12 mouse cellular contexts compared by ENCODE assay signal in genomic region chr19:55143391-55144300, GRCm38 (mm10). TPM values are rescaled to one million over a fixed set of nuclear protein-coding genes. Genes with fewer than 3 reads are reported as not detected.
DNase-seq lines count a peak whose midpoint lies in the region; ATAC-seq and TF ChIP-seq lines count a peak whose summit lies in the region.
"Had no signal": no experiment of that assay in that cellular context is flagged by ENCODE, and none has a peak within 500 bp of the region (broad histone marks: within the 10 kb centered on the region; RNA-seq: fewer than 3 reads in every experiment).

No protein-coding gene starts in this region.

- intact Hi-C loops in heart, adult 2 months (cut with DNase I), result no loop called here

- H3K27me3 ChIP-seq in heart, embryonic 11.5 days (ENCODE audit: control insufficient read depth, insufficient read depth, low read length), result no peaks in the 10 kb centered on the region
- no peaks in the 10 kb centered on the region for H3K27me3 ChIP-seq in heart, adult 2 months (ENCODE audit: control insufficient read depth, insufficient read depth, low read length)
- H3K27me3 ChIP-seq in forebrain, embryonic 11.5 days (ENCODE audit: control insufficient read depth, insufficient read depth, low read length), result no peaks in the 10 kb centered on the region
- no peaks in the 10 kb centered on the region for H3K27me3 ChIP-seq in midbrain, embryonic 13.5 days
- no peaks in the 10 kb centered on the region for H3K27me3 ChIP-seq in intestine, postnatal 0 days (replicated peaks; ENCODE audit: control insufficient read depth, insufficient read depth, low read length)

- no peaks in the 10 kb centered on the region for H3K79me2 ChIP-seq in heart, adult 2 months (replicated peaks; ENCODE audit: control insufficient read depth, insufficient read depth, low read length)

- TF ChIP-seq POLR2A in heart, adult 2 months (IDR thresholded peaks at IDR 0.05; ENCODE audit: insufficient read depth, low read depth, low read length), result no peak

- ATAC-seq in heart, embryonic 11.5 days (replicated peaks; ENCODE audit: insufficient number of reproducible peaks, low FRiP score, low TSS enrichment), result 0 out of 2 replicates have a peak, but pooled peaks have one; percentile 42
- ATAC-seq in forebrain, embryonic 11.5 days (replicated peaks; ENCODE audit: low FRiP score), result peak; percentile 88
- ATAC-seq in midbrain, embryonic 13.5 days, result peak; percentile 75
- ATAC-seq in intestine, postnatal 0 days, result no peak
- ATAC-seq: Patski had no signal

- no peak overlapping the region for H3K4me3 ChIP-seq in heart, embryonic 11.5 days (ENCODE audit: low read depth, low read length)
- H3K4me3 ChIP-seq in heart, adult 2 months, result no peak overlapping the region
- H3K4me3 ChIP-seq in forebrain, embryonic 11.5 days (ENCODE audit: low read depth, low read length), result no peak overlapping the region
- no peak overlapping the region for H3K4me3 ChIP-seq in midbrain, embryonic 13.5 days (replicated peaks)
- no peak overlapping the region for H3K4me3 ChIP-seq in intestine, postnatal 0 days (ENCODE audit: low read depth, low read length)

- no peak overlapping the region for H3K4me2 ChIP-seq in heart, embryonic 11.5 days
- H3K4me2 ChIP-seq in forebrain, embryonic 11.5 days (ENCODE audit: low read depth, low read length, severe bottlenecking), result peak overlapping the region; percentile 18; the same call in 1 of the 2 replicates
- no peak overlapping the region for H3K4me2 ChIP-seq in midbrain, embryonic 13.5 days (replicated peaks)
- no peak overlapping the region for H3K4me2 ChIP-seq in intestine, postnatal 0 days (replicated peaks; ENCODE audit: low read depth)

- no peak overlapping the region for H3K9ac ChIP-seq in heart, embryonic 11.5 days (ENCODE audit: low read depth, low read length)
- no peak overlapping the region for H3K9ac ChIP-seq in heart, adult 2 months (ENCODE audit: low read depth, low read length)
- no peak overlapping the region; the same call in 1 of the 2 replicates for H3K9ac ChIP-seq in forebrain, embryonic 11.5 days (ENCODE audit: low read length)
- no peak overlapping the region for H3K9ac ChIP-seq in midbrain, embryonic 13.5 days (replicated peaks)
- H3K9ac ChIP-seq in intestine, postnatal 0 days (ENCODE audit: low read depth, low read length), result no peak overlapping the region

- no peaks in the 10 kb centered on the region for H3K9me3 ChIP-seq in heart, embryonic 11.5 days (replicated peaks; ENCODE audit: control insufficient read depth, low read length)
- no peaks in the 10 kb centered on the region for H3K9me3 ChIP-seq in forebrain, embryonic 11.5 days (ENCODE audit: control insufficient read depth, low read length)
- no peaks in the 10 kb centered on the region for H3K9me3 ChIP-seq in midbrain, embryonic 13.5 days
- H3K9me3 ChIP-seq in intestine, postnatal 0 days (ENCODE audit: control insufficient read depth), result no peaks in the 10 kb centered on the region

- 46% methylated on average over 11 of the region's 11 CpGs for WGBS in heart, embryonic 11.5 days (ENCODE audit: insufficient replicate concordance)
- WGBS in heart, adult 2 months, result 52% methylated on average over 11 of the region's 11 CpGs
- 7% methylated on average over 11 of the region's 11 CpGs for WGBS in forebrain, embryonic 11.5 days
- WGBS in midbrain, embryonic 13.5 days, result 4% methylated on average over 11 of the region's 11 CpGs
- 55% methylated on average over 11 of the region's 11 CpGs for WGBS in intestine, postnatal 0 days

- DNase-seq in heart, adult 2 months, result no peak
- peak; percentile 93 for DNase-seq in R1 (ENCODE audit: low read depth, low spot score)
- DNase-seq in forebrain, embryonic 11.5 days (ENCODE audit: low spot score), result peak; percentile 73
- DNase-seq in left cerebral cortex, adult 18-20 months (ENCODE audit: low spot score in 2 of 2), result no peak
- no peak for DNase-seq in cerebellum, postnatal 10 days
- DNase-seq: kidney, adult 8-10 months; lung, postnatal 36 days had no signal

- no peak for TF ChIP-seq CTCF in heart, adult 2 months (IDR thresholded peaks at IDR 0.05)
- no peak for TF ChIP-seq CTCF in intestine, postnatal 0 days (IDR thresholded peaks at IDR 0.05; ENCODE audit: low read depth)

- no peaks in the 10 kb centered on the region for H3K4me1 ChIP-seq in heart, embryonic 11.5 days (ENCODE audit: control insufficient read depth, insufficient read depth, low read length)
- H3K4me1 ChIP-seq in heart, adult 2 months (ENCODE audit: control insufficient read depth, insufficient read depth, low read length), result no peaks in the 10 kb centered on the region
- peaks cover 19% of the 10 kb centered on the region for H3K4me1 ChIP-seq in forebrain, embryonic 11.5 days (replicated peaks; ENCODE audit: control insufficient read depth, insufficient read depth, low read length)
- peaks cover 27% of the 10 kb centered on the region for H3K4me1 ChIP-seq in midbrain, embryonic 13.5 days (replicated peaks)
- H3K4me1 ChIP-seq in intestine, postnatal 0 days (replicated peaks; ENCODE audit: control insufficient read depth, insufficient read depth, low read length), result no peaks in the 10 kb centered on the region

- no peak for TF ChIP-seq EP300 in heart, adult 2 months (IDR thresholded peaks at IDR 0.05; ENCODE audit: insufficient read depth, low read depth, low read length)

- H3K27ac ChIP-seq in heart, embryonic 11.5 days (ENCODE audit: low read depth, low read length), result 0 out of 2 replicates have a peak overlapping the region, but pooled peaks have one; percentile 22
- no peak overlapping the region for H3K27ac ChIP-seq in heart, adult 2 months
- H3K27ac ChIP-seq in forebrain, embryonic 11.5 days (ENCODE audit: low read depth, low read length), result peak overlapping the region; percentile 93
- H3K27ac ChIP-seq in midbrain, embryonic 13.5 days, result peak overlapping the region; percentile 85
- no peak overlapping the region for H3K27ac ChIP-seq in intestine, postnatal 0 days (ENCODE audit: low read depth, low read length)

- H3K36me3 ChIP-seq in heart, embryonic 11.5 days (ENCODE audit: control insufficient read depth, insufficient read depth, low read length), result no peaks in the 10 kb centered on the region
- H3K36me3 ChIP-seq in heart, adult 2 months (ENCODE audit: control insufficient read depth, insufficient read depth, low read length), result no peaks in the 10 kb centered on the region
- no peaks in the 10 kb centered on the region for H3K36me3 ChIP-seq in forebrain, embryonic 11.5 days (ENCODE audit: control insufficient read depth, insufficient read depth, low read length)
- H3K36me3 ChIP-seq in midbrain, embryonic 13.5 days, result no peaks in the 10 kb centered on the region
- H3K36me3 ChIP-seq in intestine, postnatal 0 days (ENCODE audit: control insufficient read depth, insufficient read depth), result no peaks in the 10 kb centered on the region

RNA-seq across cellular contexts. Expression of gene Gpam, which starts 16.6 kb away (rescaled TPM):
- 9.9 and 11.0 TPM in 2 replicates for polyA plus RNA-seq in heart, embryonic 11.5 days (2014; fragmentation: Nextera tagmentation; extraction: Ambion mirVana)
- 100 to 1,000 TPM; 149 to 173 TPM for total RNA-seq in heart, adult 2 months (2021)
- polyA plus RNA-seq in heart, adult 2 months (2012; rRNA removed), result 75.4 and 121 TPM in 2 replicates
- polyA plus RNA-seq in forebrain, embryonic 11.5 days (2014; fragmentation: Nextera tagmentation; extraction: Ambion mirVana), result 19.8 and 20.2 TPM in 2 replicates
- 21.7 and 21.8 TPM in 2 replicates for polyA plus RNA-seq in midbrain, embryonic 13.5 days (2015; fragmentation: Nextera tagmentation; extraction: Ambion mirVana)
- total RNA-seq in left cerebral cortex, adult 18-20 months (2021), result 10 to 100 TPM; 39.3 to 41.4 TPM
- polyA plus RNA-seq in intestine, postnatal 0 days (2015; fragmentation: Nextera tagmentation; extraction: Ambion mirVana), result 6.3 and 6.6 TPM in 2 replicates

RNA-seq across cellular contexts. Expression of gene Tectb, which starts 36.9 kb away (rescaled TPM):
- polyA plus RNA-seq in heart, embryonic 11.5 days (2014; fragmentation: Nextera tagmentation; extraction: Ambion mirVana), result not detected in 2 replicates
- under 1 TPM; 0.16 to 0.23 TPM for total RNA-seq in heart, adult 2 months (2021)
- 0.21 and 0.29 TPM in 2 replicates for polyA plus RNA-seq in heart, adult 2 months (2012; rRNA removed)
- not detected in 2 replicates for polyA plus RNA-seq in forebrain, embryonic 11.5 days (2014; fragmentation: Nextera tagmentation; extraction: Ambion mirVana)
- 0.30 and 0.83 TPM in 2 replicates for polyA plus RNA-seq in midbrain, embryonic 13.5 days (2015; fragmentation: Nextera tagmentation; extraction: Ambion mirVana)
- total RNA-seq in left cerebral cortex, adult 18-20 months (2021), result not detected
- polyA plus RNA-seq in intestine, postnatal 0 days (2015; fragmentation: Nextera tagmentation; extraction: Ambion mirVana), result not detected in 2 replicates
- total RNA-seq: left cerebral cortex, postnatal 36 days had no signal
- polyA plus RNA-seq: Patski had no signal

Comparison
In these comparisons a context has a peak if more than half of its experiments do, and no peak if none do; other contexts are left out.
1. H3K27ac ChIP-seq: peak in heart, embryonic 11.5 days (single experiment), forebrain, embryonic 11.5 days (single experiment) and midbrain, embryonic 13.5 days (single experiment); none in heart, adult 2 months (single experiment) and intestine, postnatal 0 days (single experiment).
2. DNase-seq: peak in R1 (single experiment) and forebrain, embryonic 11.5 days (single experiment); none in heart, adult 2 months (0 of 2), left cerebral cortex, adult 18-20 months (0 of 2) and cerebellum, postnatal 10 days (0 of 2).